Comparison of ENCODE assay signal across 9 mouse cellular contexts in genomic region chr7:132372752-132373513, GRCm38 (mm10). TPM values are rescaled to one million over a fixed set of nuclear protein-coding genes. Genes with fewer than 3 reads are reported as not detected.
DNase-seq lines count a peak whose midpoint lies in the region; ATAC-seq and TF ChIP-seq lines count a peak whose summit lies in the region.
"Had no signal": no experiment of that assay in that cellular context is flagged by ENCODE, and none has a peak within 500 bp of the region (broad histone marks: within the 10 kb centered on the region; RNA-seq: fewer than 3 reads in every experiment).

No protein-coding gene starts in this region.

- no peaks in the 10 kb centered on the region for H3K9me3 ChIP-seq in embryonic facial prominence, embryonic 12.5 days
- H3K9me3 ChIP-seq in hindbrain, postnatal 0 days (ENCODE audit: low read length), result no peaks in the 10 kb centered on the region
- H3K9me3 ChIP-seq: liver, embryonic 13.5 days had no signal

- H3K4me1 ChIP-seq in embryonic facial prominence, embryonic 12.5 days, result peaks cover 17% of the 10 kb centered on the region
- H3K4me1 ChIP-seq in hindbrain, postnatal 0 days (ENCODE audit: insufficient read depth, low read length), result 0 out of 2 replicates have a peak, but pooled peaks cover 5% of the 10 kb centered on the region
- H3K4me1 ChIP-seq: liver, embryonic 13.5 days had no signal

- H3K9ac ChIP-seq in embryonic facial prominence, embryonic 12.5 days, result no peak overlapping the region
- H3K9ac ChIP-seq in hindbrain, postnatal 0 days (replicated peaks; ENCODE audit: low read length), result no peak overlapping the region
- H3K9ac ChIP-seq: liver, embryonic 13.5 days had no signal

- H3K4me2 ChIP-seq in embryonic facial prominence, embryonic 12.5 days (replicated peaks), result 0 out of 2 replicates have a peak overlapping the region, but pooled peaks have one; percentile 24
- no peak overlapping the region for H3K4me2 ChIP-seq in hindbrain, postnatal 0 days (ENCODE audit: low read depth, low read length)
- H3K4me2 ChIP-seq: liver, embryonic 13.5 days had no signal

- no peak for TF ChIP-seq CTCF in hindbrain, postnatal 0 days (IDR thresholded peaks at IDR 0.05; ENCODE audit: low read depth)

- H3K4me3 ChIP-seq in embryonic facial prominence, embryonic 12.5 days, result no peak overlapping the region
- H3K4me3 ChIP-seq in hindbrain, postnatal 0 days (ENCODE audit: low read length), result no peak overlapping the region
- H3K4me3 ChIP-seq: liver, embryonic 13.5 days had no signal

- 0 out of 2 replicates have a peak, but pooled peaks have one; percentile 2 for ATAC-seq in embryonic facial prominence, embryonic 12.5 days (ENCODE audit: insufficient number of reproducible peaks, insufficient read depth, low FRiP score, low TSS enrichment)
- 0 out of 2 replicates have a peak, but pooled peaks have one; percentile 25 for ATAC-seq in hindbrain, postnatal 0 days
- no peak for ATAC-seq in CD4-positive, CD25-positive, alpha-beta regulatory T cell, adult 4 months

- no peaks in the 10 kb centered on the region for H3K27me3 ChIP-seq in embryonic facial prominence, embryonic 12.5 days
- no peaks in the 10 kb centered on the region for H3K27me3 ChIP-seq in hindbrain, postnatal 0 days (ENCODE audit: insufficient read depth, low read length)

- H3K36me3 ChIP-seq in embryonic facial prominence, embryonic 12.5 days, result no peaks in the 10 kb centered on the region
- no peaks in the 10 kb centered on the region for H3K36me3 ChIP-seq in hindbrain, postnatal 0 days (ENCODE audit: insufficient read depth, low read length)
- H3K36me3 ChIP-seq: liver, embryonic 13.5 days had no signal

- peak; percentile 16 for DNase-seq in urinary bladder, postnatal 14 days (ENCODE audit: low spot score)
- no peak for DNase-seq in urinary bladder, postnatal 10 days (ENCODE audit: low spot score)
- peak; percentile 45 for DNase-seq in hindbrain, postnatal 0 days (ENCODE audit: low spot score)
- DNase-seq in frontal cortex, postnatal 10 days (ENCODE audit: low spot score in 2 of 2), result no peak
- DNase-seq in thymus, postnatal 25 days, result no peak
- DNase-seq: liver, embryonic 13.5 days had no signal

- 38% methylated on average over 17 of the region's 17 CpGs for WGBS in embryonic facial prominence, embryonic 12.5 days
- WGBS in hindbrain, postnatal 0 days, result 18% methylated on average over 17 of the region's 17 CpGs

- peak overlapping the region; percentile 83 for H3K27ac ChIP-seq in embryonic facial prominence, embryonic 12.5 days
- H3K27ac ChIP-seq in hindbrain, postnatal 0 days, result peak overlapping the region; percentile 54; the same call in 1 of the 2 replicates
- H3K27ac ChIP-seq: kidney, postnatal 0 days; liver, embryonic 13.5 days had no signal

RNA-seq across cellular contexts. Expression of gene Chst15, which starts 55.9 kb away (rescaled TPM):
- 22.5 and 24.6 TPM in 2 replicates for polyA plus RNA-seq in embryonic facial prominence, embryonic 12.5 days (2016; fragmentation: Nextera tagmentation; extraction: Ambion mirVana)
- 32.6 and 34.1 TPM in 2 replicates for total RNA-seq in hindbrain, postnatal 0 days (2014; rRNA removed)
- 16.2 and 16.7 TPM in 2 replicates for polyA plus RNA-seq in hindbrain, postnatal 0 days (2015; fragmentation: Nextera tagmentation; extraction: Ambion mirVana)
- polyA plus RNA-seq in CD4-positive, CD25-positive, alpha-beta regulatory T cell, adult 4 months (2017; shearing (Covaris generic)), result 1 to 10 TPM; 6.0 to 9.2 TPM

Comparison
In these comparisons a context has a peak if more than half of its experiments do, and no peak if none do; other contexts are left out.
1. DNase-seq: peak in urinary bladder, postnatal 14 days (single experiment) and hindbrain, postnatal 0 days (single experiment); none in urinary bladder, postnatal 10 days (single experiment), frontal cortex, postnatal 10 days (0 of 2) and thymus, postnatal 25 days (single experiment).